11 mouse cellular contexts compared by ENCODE assay signal in genomic region chr17:25471418-25471817, GRCm38 (mm10). TPM values are rescaled to one million over a fixed set of nuclear protein-coding genes. Genes with fewer than 3 reads are reported as not detected.
DNase-seq lines count a peak whose midpoint lies in the region; ATAC-seq and TF ChIP-seq lines count a peak whose summit lies in the region.
"Had no signal": no experiment of that assay in that cellular context is flagged by ENCODE, and none has a peak within 500 bp of the region (broad histone marks: within the 10 kb centered on the region; RNA-seq: fewer than 3 reads in every experiment).

No protein-coding gene starts in this region.

- no peak for DNase-seq in heart, postnatal 36 days
- peak; percentile 35 for DNase-seq in ZHBTc4 (ENCODE audit: low read depth, low spot score)
- peak; percentile 37 for DNase-seq in kidney, adult 2 months
- peak; percentile 72 for DNase-seq in lung, postnatal 25 days (ENCODE audit: low spot score)
- no peak for DNase-seq in spleen, postnatal 4 days (ENCODE audit: low spot score in 2 of 2)
- DNase-seq in gastrocnemius, adult 18-20 months (ENCODE audit: low spot score) = no peak

- ATAC-seq in heart, embryonic 11.5 days (replicated peaks; ENCODE audit: insufficient number of reproducible peaks, low FRiP score, low TSS enrichment) = no peak
- ATAC-seq in intestine, embryonic 16.5 days = no peak

- no peak for TF ChIP-seq POLR2A in kidney, adult 2 months (IDR thresholded peaks at IDR 0.05; ENCODE audit: low read depth, low read length)

- intact Hi-C loops in heart, postnatal 36 days (cut with DNase I) = no loop called here

- no peaks in the 10 kb centered on the region for H3K36me3 ChIP-seq in heart, embryonic 11.5 days (ENCODE audit: control insufficient read depth, insufficient read depth, low read length)
- H3K36me3 ChIP-seq in kidney, adult 2 months (ENCODE audit: control insufficient read depth, insufficient read depth, low read length) = no peaks in the 10 kb centered on the region
- no peaks in the 10 kb centered on the region for H3K36me3 ChIP-seq in intestine, embryonic 16.5 days (ENCODE audit: control insufficient read depth, insufficient read depth, low read length)
- H3K36me3 ChIP-seq: embryonic facial prominence, embryonic 12.5 days; G1E; limb, embryonic 12.5 days had no signal

- H3K4me1 ChIP-seq in heart, embryonic 11.5 days (ENCODE audit: control insufficient read depth, insufficient read depth, low read length) = peaks cover 28% of the 10 kb centered on the region
- no peaks in the 10 kb centered on the region for H3K4me1 ChIP-seq in kidney, adult 2 months (ENCODE audit: control insufficient read depth, insufficient read depth, low read length)
- 0 out of 2 replicates have a peak, but pooled peaks cover 8% of the 10 kb centered on the region for H3K4me1 ChIP-seq in intestine, embryonic 16.5 days (ENCODE audit: control insufficient read depth, insufficient read depth, low read length)

- 39% methylated on average over 8 of the region's 8 CpGs for WGBS in heart, embryonic 11.5 days (ENCODE audit: insufficient replicate concordance)
- WGBS in kidney, adult 2 months = 35% methylated on average over 8 of the region's 8 CpGs
- 28% methylated on average over 8 of the region's 8 CpGs for WGBS in intestine, embryonic 16.5 days

- peaks cover 29% of the 10 kb centered on the region for H3K27me3 ChIP-seq in heart, embryonic 11.5 days (ENCODE audit: control insufficient read depth, insufficient read depth, low read length)
- no peaks in the 10 kb centered on the region for H3K27me3 ChIP-seq in kidney, adult 2 months (replicated peaks; ENCODE audit: control insufficient read depth, insufficient read depth, low read length)
- H3K27me3 ChIP-seq in intestine, embryonic 16.5 days (replicated peaks; ENCODE audit: control insufficient read depth, insufficient read depth, low read length) = peaks cover 2% of the 10 kb centered on the region; the same call in 1 of the 2 replicates

- no peak overlapping the region for H3K9ac ChIP-seq in heart, embryonic 11.5 days (ENCODE audit: low read depth, low read length)
- no peak overlapping the region for H3K9ac ChIP-seq in intestine, embryonic 16.5 days (ENCODE audit: low read depth, low read length)
- H3K9ac ChIP-seq: embryonic facial prominence, embryonic 12.5 days; limb, embryonic 12.5 days had no signal

- peak overlapping the region; percentile 52 for H3K4me2 ChIP-seq in heart, embryonic 11.5 days
- no peak overlapping the region for H3K4me2 ChIP-seq in intestine, embryonic 16.5 days (ENCODE audit: low read depth, low read length)
- H3K4me2 ChIP-seq: embryonic facial prominence, embryonic 12.5 days; limb, embryonic 12.5 days had no signal

- no peak overlapping the region for H3K27ac ChIP-seq in heart, embryonic 11.5 days (ENCODE audit: low read depth, low read length)
- H3K27ac ChIP-seq in kidney, adult 2 months (ENCODE audit: insufficient read depth, low read depth, low read length) = no peak overlapping the region
- no peak overlapping the region for H3K27ac ChIP-seq in intestine, embryonic 16.5 days (ENCODE audit: low read length)
- H3K27ac ChIP-seq: embryonic facial prominence, embryonic 12.5 days; limb, embryonic 12.5 days had no signal

- H3K9me3 ChIP-seq in heart, embryonic 11.5 days (replicated peaks; ENCODE audit: control insufficient read depth, low read length) = no peaks in the 10 kb centered on the region
- H3K9me3 ChIP-seq in intestine, embryonic 16.5 days (ENCODE audit: control insufficient read depth, low read length) = no peaks in the 10 kb centered on the region
- H3K9me3 ChIP-seq: embryonic facial prominence, embryonic 12.5 days; G1E; limb, embryonic 12.5 days had no signal

- H3K4me3 ChIP-seq in heart, embryonic 11.5 days (ENCODE audit: low read depth, low read length) = peak overlapping the region; percentile 18; the same call in 1 of the 2 replicates
- H3K4me3 ChIP-seq in kidney, adult 2 months (ENCODE audit: insufficient read depth, low read depth, low read length) = no peak overlapping the region
- H3K4me3 ChIP-seq in intestine, embryonic 16.5 days (ENCODE audit: low read length) = no peak overlapping the region
- H3K4me3 ChIP-seq: embryonic facial prominence, embryonic 12.5 days; limb, embryonic 12.5 days had no signal

- no peak for TF ChIP-seq CTCF in kidney, adult 2 months (conservative IDR thresholded peaks at IDR 0.05; ENCODE audit: insufficient read depth, insufficient read length, low read depth, low read length)

RNA-seq across cellular contexts. Expression of gene Tekt4, which starts 17.0 kb away (rescaled TPM):
- 0.97 and 1.2 TPM in 2 replicates for polyA plus RNA-seq in heart, embryonic 11.5 days (2014; fragmentation: Nextera tagmentation; extraction: Ambion mirVana)
- total RNA-seq in heart, postnatal 36 days (2021) = under 1 TPM in 1 of 2 experiments, not detected in 1; 0.47 TPM
- 0.07 and 0.08 TPM in 2 replicates for polyA plus RNA-seq in kidney, adult 2 months (2012; rRNA removed)
- not detected in 2 replicates for polyA plus RNA-seq in intestine, embryonic 16.5 days (2015; fragmentation: Nextera tagmentation; extraction: Ambion mirVana)
- total RNA-seq in gastrocnemius, adult 18-20 months (2021) = not detected
- total RNA-seq: G1E had no signal
- polyA plus RNA-seq: G1E; limb, embryonic 12.5 days had no signal

RNA-seq across cellular contexts. Expression of gene Sstr5, which starts 25.7 kb away (rescaled TPM):
- 0.84 and 1.0 TPM in 2 replicates for polyA plus RNA-seq in heart, embryonic 11.5 days (2014; fragmentation: Nextera tagmentation; extraction: Ambion mirVana)
- total RNA-seq in heart, postnatal 36 days (2021) = not detected
- polyA plus RNA-seq in kidney, adult 2 months (2012; rRNA removed) = not detected in 2 replicates
- 0.78 and 1.0 TPM in 2 replicates for polyA plus RNA-seq in intestine, embryonic 16.5 days (2015; fragmentation: Nextera tagmentation; extraction: Ambion mirVana)
- total RNA-seq in gastrocnemius, adult 18-20 months (2021) = not detected
- polyA plus RNA-seq: G1E had no signal

RNA-seq across cellular contexts. Expression of gene Cacna1h, which starts 37.8 kb away (rescaled TPM):
- polyA plus RNA-seq in heart, embryonic 11.5 days (2014; fragmentation: Nextera tagmentation; extraction: Ambion mirVana) = 10.3 and 10.6 TPM in 2 replicates
- total RNA-seq in heart, postnatal 36 days (2021) = 1 to 10 TPM; 5.4 to 6.5 TPM
- polyA plus RNA-seq in kidney, adult 2 months (2012; rRNA removed) = 0.44 and 1.3 TPM in 2 replicates
- polyA plus RNA-seq in intestine, embryonic 16.5 days (2015; fragmentation: Nextera tagmentation; extraction: Ambion mirVana) = 2.2 and 3.0 TPM in 2 replicates
- 1 to 10 TPM in 1 of 2 experiments, under 1 TPM in 1; 0.81 to 1.1 TPM for total RNA-seq in gastrocnemius, adult 18-20 months (2021)
- polyA plus RNA-seq: G1E had no signal

Comparison
In these comparisons a context has a peak if more than half of its experiments do, and no peak if none do; other contexts are left out.
1. DNase-seq: peak in ZHBTc4 (single experiment), kidney, adult 2 months (single experiment) and lung, postnatal 25 days (single experiment); none in heart, postnatal 36 days (0 of 2), spleen, postnatal 4 days (0 of 2) and gastrocnemius, adult 18-20 months (single experiment).